Mouse (Mus musculus) hindbrain, embryonic 11.5 days (tissue): Measurements from ENCODE around the gene Fat3. TPM values are rescaled to one million over a fixed set of nuclear protein-coding genes. Genes with fewer than 3 reads are reported as not detected.

Experiments
- ATAC-seq: fragments of 200-750 bp; cut with Nextera tagmentation; 2 replicates; pipeline ENCODE4 v1.8.0; 2017; ENCODE audit warnings: mild to moderate bottlenecking, moderate TSS enrichment, moderate library complexity; ENCODE audit not compliant: low FRiP score
- DNase-seq: peaks from one replicate; pipeline ENCODE4 v3.0.0-alpha.2; 2015; ENCODE audit warnings: low spot score
- H3K27ac ChIP-seq: fragments of 300-500 bp; sonication (generic); 2 replicates; pipeline ENCODE4 v1.5.1; 2014; ENCODE audit warnings: mild to moderate bottlenecking, low read depth, low read length
- H3K27me3 ChIP-seq: fragments of 300-500 bp; sonication (generic); 2 replicates; pipeline ENCODE4 v1.6.1; 2014; ENCODE audit warnings: mild to moderate bottlenecking, low read length, moderate library complexity, mixed read lengths; ENCODE audit not compliant: control insufficient read depth, insufficient read depth
- H3K36me3 ChIP-seq: fragments of 300-500 bp; sonication (generic); 2 replicates; pipeline ENCODE4 v1.6.1; 2014; ENCODE audit warnings: mild to moderate bottlenecking, low read length, moderate library complexity, mixed read lengths; ENCODE audit not compliant: control insufficient read depth, insufficient read depth
- H3K4me1 ChIP-seq: fragments of 300-500 bp; sonication (generic); replicated peaks from 2 replicates; pipeline ENCODE4 v1.6.1; 2014; ENCODE audit warnings: low read length, mixed read lengths; ENCODE audit not compliant: control insufficient read depth, insufficient read depth
- H3K4me2 ChIP-seq: fragments of 300-500 bp; sonication (generic); replicated peaks from 2 replicates; pipeline ENCODE4 v1.6.1; 2014; ENCODE audit warnings: mild to moderate bottlenecking, low read depth, low read length
- H3K4me3 ChIP-seq: fragments of 300-500 bp; sonication (generic); 2 replicates; pipeline ENCODE4 v1.5.1; 2014; ENCODE audit warnings: low read depth, low read length
- H3K9ac ChIP-seq: fragments of 300-500 bp; sonication (generic); 2 replicates; pipeline ENCODE4 v1.6.1; 2014; ENCODE audit warnings: low read depth, low read length
- H3K9me3 ChIP-seq: fragments of 300-500 bp; sonication (generic); 2 replicates; pipeline ENCODE4 v1.6.1; 2016; ENCODE audit warnings: low read length; ENCODE audit not compliant: control insufficient read depth
- WGBS: fragments of 180-500 bp; shearing (Covaris S2); extraction: QIAGEN DNeasy Blood & Tissue Kit; methylation state at CpG from one replicate; pipeline ENCODE4 v1.1.7; 2014; 5-methylcytosine and 5-hydroxymethylcytosine counted together
- polyA plus RNA-seq: library from polyadenylated mRNA; unstranded; fragments of >200 nt; fragmentation: Nextera tagmentation; extraction: Ambion mirVana; gene quantifications from 2 replicates; pipeline ENCODE4 v1.2.1, GENCODE M21; 2014

The Fat3 gene
- polyA plus RNA-seq = 12.7 and 15.5 TPM in 2 replicates

DNA sequence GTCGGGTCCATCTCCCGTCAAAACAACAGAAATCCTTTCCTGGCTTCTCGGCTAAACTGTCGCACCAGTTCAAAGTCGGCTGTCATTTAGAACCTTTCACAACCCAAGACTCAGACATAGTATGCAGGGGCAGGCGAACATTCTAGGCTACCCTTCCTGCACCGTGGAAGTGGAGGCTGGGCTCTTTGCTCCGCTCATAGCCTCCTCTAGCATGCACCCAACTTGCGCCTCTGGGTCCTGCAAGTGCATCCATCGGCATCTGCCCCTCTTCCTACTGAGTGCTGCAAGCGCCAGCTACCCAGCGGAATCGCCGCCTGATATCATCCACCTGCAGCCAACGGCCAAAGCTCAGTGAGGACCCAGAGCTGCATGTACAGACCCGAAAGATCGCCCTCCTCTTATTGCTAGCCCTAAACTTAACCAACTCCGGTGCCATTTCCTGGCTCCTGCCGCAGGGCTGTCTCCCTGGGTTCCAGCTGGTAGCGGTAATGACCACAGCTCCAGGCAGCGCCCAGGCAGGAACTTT is at the start of gene Fat3:
TSS of gene Fat3 (minus strand) at position 100 of the 526 bp plus-strand sequence.
- WGBS = 0% methylated on average over 21 of the region's 21 CpGs
- 0 out of 2 replicates have a peak, but pooled peaks cover 2% of the 10 kb centered on the region for H3K4me1 ChIP-seq
- no peaks in the 10 kb centered on the region for H3K36me3 ChIP-seq
- peak within 1 kb of the TSS; percentile 81 for H3K9ac ChIP-seq
- peak within 1 kb of the TSS; percentile 51 for H3K4me3 ChIP-seq
- peak within 1 kb of the TSS; percentile 79 for H3K4me2 ChIP-seq
- ATAC-seq (peak; percentile 31), DNase-seq (peak; percentile 77)
- H3K9me3 ChIP-seq = no peaks in the 10 kb centered on the region
- peak within 1 kb of the TSS; percentile 91 for H3K27ac ChIP-seq
- no peaks in the 10 kb centered on the region for H3K27me3 ChIP-seq

GRCm38 (mm10) chr9:16532884-16533283 is 31.8 kb upstream of the Fat3 start:
- no peaks in the 10 kb centered on the region for H3K27me3 ChIP-seq
- no peak for ATAC-seq
- H3K9me3 ChIP-seq = no peaks in the 10 kb centered on the region
- H3K4me2 ChIP-seq = no peak overlapping the region
- H3K36me3 ChIP-seq = no peaks in the 10 kb centered on the region
- H3K27ac ChIP-seq = no peak overlapping the region
- no peaks in the 10 kb centered on the region for H3K4me1 ChIP-seq
- DNase-seq = no peak
- no peak overlapping the region for H3K9ac ChIP-seq
- 59% methylated on average over 1 of the region's 1 CpGs for WGBS
- no peak overlapping the region for H3K4me3 ChIP-seq

DNA sequence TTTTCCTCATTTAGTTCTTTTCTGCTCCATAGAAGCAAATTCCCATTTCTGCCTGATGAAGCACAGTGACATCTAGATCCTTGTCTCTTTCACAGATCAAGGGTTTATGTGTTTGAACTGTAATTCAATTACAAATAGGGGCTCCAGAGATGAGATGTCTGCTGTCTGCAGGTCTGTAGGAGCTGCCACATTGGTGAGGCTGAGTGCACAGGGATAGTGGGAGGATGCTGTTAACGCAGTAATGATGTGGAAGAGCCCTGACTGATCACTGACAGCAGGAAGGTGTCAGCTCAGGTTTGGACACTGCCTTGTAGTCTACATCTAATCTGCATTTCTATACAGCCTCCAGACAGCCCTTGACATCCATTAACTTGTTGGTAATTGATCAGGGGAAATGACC is 16.5 kb upstream of the Fat3 start:
- Histone ChIP-seq H3K4me3 (no peak overlapping the region), H3K27me3 (no peaks in the 10 kb centered on the region), H3K4me1 (no peaks in the 10 kb centered on the region), H3K4me2 (no peak overlapping the region), H3K27ac (no peak overlapping the region), H3K36me3 (no peaks in the 10 kb centered on the region), H3K9me3 (no peaks in the 10 kb centered on the region), H3K9ac (no peak overlapping the region)
- ATAC-seq = no peak
- DNase-seq = no peak
- WGBS = 43% methylated on average over 1 of the region's 1 CpGs

DNA sequence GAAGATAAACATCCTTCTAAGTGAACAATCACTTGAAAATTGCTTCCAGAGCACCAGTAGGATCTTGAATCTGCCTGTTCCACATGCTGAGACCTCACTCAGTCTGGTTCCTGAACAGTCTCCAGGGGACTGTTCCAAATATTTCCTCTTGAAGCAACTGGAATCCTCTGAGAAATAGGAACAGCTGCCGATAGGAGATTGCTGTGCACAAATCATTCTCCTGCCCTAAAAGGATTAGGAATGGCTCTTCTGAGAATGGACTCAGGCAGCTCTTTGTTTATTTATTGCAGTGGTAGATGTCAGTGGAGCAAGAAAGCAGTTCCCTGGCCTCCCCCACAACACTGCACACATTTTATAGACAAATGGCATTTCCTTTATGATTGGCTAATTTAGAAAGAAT is 10.9 kb upstream of the Fat3 start:
- no peaks in the 10 kb centered on the region for H3K36me3 ChIP-seq
- DNase-seq = no peak
- H3K27me3 ChIP-seq = no peaks in the 10 kb centered on the region
- no peak overlapping the region for H3K9ac ChIP-seq
- H3K4me3 ChIP-seq = no peak overlapping the region
- no peak overlapping the region for H3K4me2 ChIP-seq
- ATAC-seq = no peak
- WGBS = 58% methylated on average over 1 of the region's 1 CpGs
- no peaks in the 10 kb centered on the region for H3K4me1 ChIP-seq
- H3K27ac ChIP-seq = no peak overlapping the region
- no peaks in the 10 kb centered on the region for H3K9me3 ChIP-seq

GRCm38 (mm10) chr9:16503776-16504175 is 2.7 kb upstream of the Fat3 start:
- Histone ChIP-seq H3K4me2 (no peak overlapping the region), H3K36me3 (no peaks in the 10 kb centered on the region), H3K27me3 (no peaks in the 10 kb centered on the region), H3K4me1 (0 out of 2 replicates have a peak, but pooled peaks cover 2% of the 10 kb centered on the region), H3K4me3 (no peak overlapping the region), H3K9me3 (no peaks in the 10 kb centered on the region), H3K27ac (no peak overlapping the region), H3K9ac (no peak overlapping the region)
- DNase-seq (no peak), ATAC-seq (no peak)
- WGBS = 64% methylated on average over 2 of the region's 2 CpGs

GRCm38 (mm10) chr9:16502673-16503343 is 1.7 kb upstream of the Fat3 start:
- H3K9me3 ChIP-seq = no peaks in the 10 kb centered on the region
- peak overlapping the region; percentile 81; the same call in 1 of the 2 replicates for H3K9ac ChIP-seq
- peak overlapping the region; percentile 79 for H3K4me2 ChIP-seq
- H3K27me3 ChIP-seq = no peaks in the 10 kb centered on the region
- peak overlapping the region; percentile 51 for H3K4me3 ChIP-seq
- DNase-seq = peak; percentile 19
- 0 out of 2 replicates have a peak, but pooled peaks cover 2% of the 10 kb centered on the region for H3K4me1 ChIP-seq
- no peaks in the 10 kb centered on the region for H3K36me3 ChIP-seq
- peak overlapping the region; percentile 91; the same call in 1 of the 2 replicates for H3K27ac ChIP-seq
- 8% methylated on average over 13 of the region's 13 CpGs for WGBS
- no peak for ATAC-seq

DNA sequence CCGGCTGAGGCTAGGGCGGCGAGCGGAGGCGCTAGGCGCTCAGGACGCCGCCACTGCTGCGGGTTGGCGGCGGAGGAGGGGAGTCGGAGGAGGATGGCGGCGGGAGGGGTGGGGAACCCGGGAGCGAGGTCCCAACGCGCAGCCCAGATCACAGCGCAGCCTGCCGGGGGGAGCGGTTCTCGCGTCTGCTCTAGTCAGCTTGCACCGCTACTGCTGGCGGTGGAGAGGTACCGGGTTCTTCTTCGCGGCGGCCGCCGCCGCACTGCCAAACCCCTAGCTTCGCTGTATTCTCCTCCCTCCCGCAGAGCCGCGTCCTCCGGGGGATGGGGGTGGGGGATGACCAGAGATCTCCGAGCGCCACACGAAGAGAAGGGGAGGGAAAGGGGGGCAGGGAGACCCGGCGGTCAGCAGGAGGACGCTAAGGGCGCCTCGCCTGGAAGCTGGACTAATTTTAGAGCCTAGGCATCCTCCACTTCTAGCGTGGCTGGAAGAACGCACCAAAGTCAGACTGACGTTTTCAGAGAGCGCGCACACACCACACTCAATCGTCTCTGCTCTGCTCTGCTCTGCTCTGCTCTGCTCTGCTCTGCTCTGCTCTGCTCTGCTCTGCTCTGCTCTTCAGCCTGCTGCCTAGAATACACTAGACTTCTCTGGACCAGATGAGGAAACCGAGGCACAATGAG is 1.0 kb upstream of the Fat3 start:
- peak; percentile 81 for ATAC-seq
- peak; percentile 87 for DNase-seq
- peak overlapping the region; percentile 79 for H3K4me2 ChIP-seq
- 0 out of 2 replicates have a peak, but pooled peaks cover 2% of the 10 kb centered on the region for H3K4me1 ChIP-seq
- H3K4me3 ChIP-seq = peak overlapping the region; percentile 51
- H3K27me3 ChIP-seq = no peaks in the 10 kb centered on the region
- under 1% methylated on average over 46 of the region's 52 CpGs for WGBS
- no peaks in the 10 kb centered on the region for H3K9me3 ChIP-seq
- H3K36me3 ChIP-seq = no peaks in the 10 kb centered on the region
- peak overlapping the region; percentile 81 for H3K9ac ChIP-seq
- H3K27ac ChIP-seq = peak overlapping the region; percentile 91

DNA sequence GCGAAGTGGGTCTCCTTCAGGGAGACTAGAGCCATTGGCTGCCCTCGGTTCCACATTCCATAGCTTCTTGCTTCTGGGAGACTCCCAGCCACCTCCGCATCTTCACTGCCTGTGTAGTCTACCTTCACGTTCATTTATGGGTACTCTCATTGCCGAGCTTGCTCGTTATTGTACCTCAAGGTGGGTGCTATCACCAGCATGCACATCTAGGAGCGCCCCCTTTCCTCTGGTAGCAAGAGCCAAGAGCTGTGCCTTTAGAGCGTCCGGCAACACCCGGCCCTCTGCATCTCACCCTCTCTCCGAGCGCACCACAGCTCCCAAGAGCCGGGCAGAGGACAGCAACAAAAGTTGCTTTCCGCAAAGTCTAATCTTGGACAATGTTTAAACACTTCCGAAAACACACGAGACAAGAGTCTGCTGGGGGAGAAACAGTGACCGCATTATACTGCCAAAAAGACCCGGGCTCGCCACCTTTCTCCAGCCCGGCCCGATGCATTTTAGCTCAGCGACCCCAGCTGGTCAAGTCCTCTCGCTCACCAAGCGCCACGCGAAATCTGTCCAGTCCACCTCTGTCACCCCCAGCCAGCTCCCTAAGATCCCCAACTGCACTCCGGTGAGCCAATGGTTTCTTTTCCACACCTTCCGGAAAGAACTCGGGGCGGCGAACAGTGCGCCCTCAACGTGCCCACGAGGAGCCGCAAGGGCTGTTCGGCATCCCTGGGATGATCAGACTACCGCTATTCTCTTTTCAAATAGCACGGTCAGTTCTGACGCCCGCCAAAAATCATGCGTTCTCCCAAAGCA is 501 bp downstream of the Fat3 start:
- Histone ChIP-seq H3K9ac (peak overlapping the region; percentile 81), H3K9me3 (no peaks in the 10 kb centered on the region), H3K4me3 (peak overlapping the region; percentile 51), H3K27ac (peak overlapping the region; percentile 91), H3K4me2 (peak overlapping the region; percentile 79), H3K27me3 (no peaks in the 10 kb centered on the region), H3K36me3 (no peaks in the 10 kb centered on the region), H3K4me1 (0 out of 2 replicates have a peak, but pooled peaks cover 2% of the 10 kb centered on the region)
- DNase-seq (peak; percentile 85), ATAC-seq (peak; percentile 65)
- under 1% methylated on average over 41 of the region's 41 CpGs for WGBS
